8 mouse cellular contexts compared by ENCODE assay signal in genomic region chr14:118473188-118473830, GRCm38 (mm10).
DNase-seq lines count a peak whose midpoint lies in the region; ATAC-seq lines count a peak whose summit lies in the region.

No protein-coding gene starts in this region.

- H3K9me3 ChIP-seq in lung, embryonic 16.5 days (ENCODE audit: control insufficient read depth, low read length) = no peaks in the 10 kb centered on the region
- H3K9me3 ChIP-seq in embryonic facial prominence, embryonic 15.5 days (replicated peaks) = no peaks in the 10 kb centered on the region
- no peaks in the 10 kb centered on the region for H3K9me3 ChIP-seq in limb, embryonic 10.5 days (replicated peaks)

- H3K27me3 ChIP-seq in lung, embryonic 16.5 days (ENCODE audit: control insufficient read depth, insufficient read depth, low read depth, low read length) = peaks cover 19% of the 10 kb centered on the region
- peaks cover 23% of the 10 kb centered on the region for H3K27me3 ChIP-seq in embryonic facial prominence, embryonic 15.5 days
- H3K27me3 ChIP-seq in limb, embryonic 10.5 days (ENCODE audit: low read depth, poor library complexity, severe bottlenecking) = peaks cover 62% of the 10 kb centered on the region

- peak overlapping the region; percentile 50 for H3K9ac ChIP-seq in lung, embryonic 16.5 days (ENCODE audit: low read length)
- H3K9ac ChIP-seq in embryonic facial prominence, embryonic 15.5 days = no peak overlapping the region; the same call in 1 of the 2 replicates

- 0 out of 2 replicates have a peak, but pooled peaks have one; percentile 42 for ATAC-seq in lung, embryonic 16.5 days (ENCODE audit: low read depth)
- no peak for ATAC-seq in embryonic facial prominence, embryonic 15.5 days (ENCODE audit: insufficient number of reproducible peaks, low FRiP score, low TSS enrichment, low read depth)

- peak overlapping the region; percentile 52 for H3K4me3 ChIP-seq in lung, embryonic 16.5 days (ENCODE audit: low read length)
- H3K4me3 ChIP-seq in embryonic facial prominence, embryonic 15.5 days (replicated peaks) = peak overlapping the region; percentile 52
- H3K4me3 ChIP-seq in limb, embryonic 10.5 days = peak overlapping the region; percentile 64

- H3K27ac ChIP-seq in lung, embryonic 16.5 days (ENCODE audit: low read length) = peak overlapping the region; percentile 23; the same call in 1 of the 2 replicates
- no peak overlapping the region for H3K27ac ChIP-seq in embryonic facial prominence, embryonic 15.5 days (replicated peaks)
- H3K27ac ChIP-seq in limb, embryonic 10.5 days = peak overlapping the region; percentile 42

- no peaks in the 10 kb centered on the region for H3K36me3 ChIP-seq in lung, embryonic 16.5 days (ENCODE audit: control insufficient read depth, insufficient read depth, low read length)
- no peaks in the 10 kb centered on the region for H3K36me3 ChIP-seq in embryonic facial prominence, embryonic 15.5 days
- H3K36me3 ChIP-seq in limb, embryonic 10.5 days = no peaks in the 10 kb centered on the region

- no peak for DNase-seq in lung, postnatal 14 days
- DNase-seq in limb, embryonic 10.5 days (ENCODE audit: low spot score) = peak; percentile 46
- peak; percentile 38 for DNase-seq in retina, embryonic 14.5 days (ENCODE audit: low spot score)
- no peak for DNase-seq in left cerebral cortex, postnatal 14 days (ENCODE audit: low spot score in 2 of 2)
- no peak for DNase-seq in right cerebral cortex, postnatal 10 days (ENCODE audit: low spot score in 2 of 2)
- DNase-seq in cerebellum, postnatal 10 days = no peak

- intact Hi-C loops in left cerebral cortex, postnatal 14 days (cut with DNase I) = loop anchor here (5.0 kb wide), 1 partner anchor 36 kb away; no protein-coding TSS in a partner anchor

- H3K4me1 ChIP-seq in lung, embryonic 16.5 days (replicated peaks; ENCODE audit: control insufficient read depth, insufficient read depth, low read length) = 0 out of 2 replicates have a peak, but pooled peaks cover 3% of the 10 kb centered on the region
- H3K4me1 ChIP-seq in embryonic facial prominence, embryonic 15.5 days = peaks cover 15% of the 10 kb centered on the region
- H3K4me1 ChIP-seq in limb, embryonic 10.5 days = peaks cover 17% of the 10 kb centered on the region

- 14% methylated on average over 20 of the region's 20 CpGs for WGBS in lung, embryonic 16.5 days
- 11% methylated on average over 20 of the region's 20 CpGs for WGBS in embryonic facial prominence, embryonic 15.5 days
- 17% methylated on average over 20 of the region's 20 CpGs for WGBS in limb, embryonic 10.5 days

- peak overlapping the region; percentile 83 for H3K4me2 ChIP-seq in lung, embryonic 16.5 days (ENCODE audit: low read depth, low read length)
- H3K4me2 ChIP-seq in embryonic facial prominence, embryonic 15.5 days (replicated peaks) = peak overlapping the region; percentile 96

Comparison
In these comparisons a context has a peak if more than half of its experiments do, and no peak if none do; other contexts are left out.
1. DNase-seq: peak in limb, embryonic 10.5 days (single experiment) and retina, embryonic 14.5 days (single experiment); none in lung, postnatal 14 days (single experiment), left cerebral cortex, postnatal 14 days (0 of 2), right cerebral cortex, postnatal 10 days (0 of 2) and cerebellum, postnatal 10 days (0 of 2).
2. Peak in every context shown above with its lines, with median percentiles within 50 percentile points of each other: H3K4me3 ChIP-seq.